Mouse (Mus musculus): ENCODE measurements at regions not wholly inside any gene's neighbourhood (a gene's known extent, or its start where the extent isn't known, plus 50 kb on each side); places are given as distances from the start of the nearest gene placed in this dataset.

DNA sequence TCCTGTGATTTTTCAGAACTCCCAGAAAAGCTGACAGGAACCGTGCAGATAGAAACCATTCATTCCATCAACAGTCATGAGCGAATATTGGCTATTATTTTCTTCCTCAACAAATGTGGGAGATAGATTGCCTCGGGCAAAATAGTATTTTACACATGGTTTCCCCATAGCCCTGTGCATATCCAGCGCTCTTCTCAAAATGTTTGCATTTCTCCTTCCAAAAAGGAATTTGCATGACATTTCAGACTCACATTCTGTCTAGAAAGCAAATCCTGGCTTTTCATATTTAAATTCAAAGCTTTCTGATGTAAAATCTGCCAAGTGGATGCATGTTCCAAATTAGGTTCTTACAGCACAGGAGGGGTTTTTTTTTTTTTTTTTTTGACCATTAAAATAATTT is 82.2 kb upstream of the Zfhx3 start:
- DNase-seq (ENCODE audit: low read depth, low spot score): no peak
- Histone ChIP-seq H3K27me3 (ENCODE audit: control insufficient read depth, insufficient read depth, low read length, poor library complexity, severe bottlenecking) (no peaks in the 10 kb centered on the region), H3K36me3 (ENCODE audit: control insufficient read depth, insufficient read depth, low read length, poor library complexity, severe bottlenecking) (no peaks in the 10 kb centered on the region)

GRCm38 (mm10) chr8:107864802-107865651 is 77.4 kb upstream of the Zfhx3 start:
- H3K36me3 ChIP-seq (ENCODE audit: control insufficient read depth, insufficient read depth, low read length, poor library complexity, severe bottlenecking): no peaks in the 10 kb centered on the region
- DNase-seq (ENCODE audit: low read depth, low spot score): no peak
- no peaks in the 10 kb centered on the region for H3K27me3 ChIP-seq (ENCODE audit: control insufficient read depth, insufficient read depth, low read length, poor library complexity, severe bottlenecking)

- Histone ChIP-seq H3K27me3 (ENCODE audit: control insufficient read depth, insufficient read depth, low read length, poor library complexity, severe bottlenecking) (no peaks in the 10 kb centered on the region), H3K36me3 (ENCODE audit: control insufficient read depth, insufficient read depth, low read length, poor library complexity, severe bottlenecking) (no peaks in the 10 kb centered on the region)
- DNase-seq (ENCODE audit: low read depth, low spot score): no peak
Measured at GRCm38 (mm10) chr8:107865744-107866143, 76.7 kb upstream of the Zfhx3 start.

GRCm38 (mm10) chr8:107871718-107872117 is 70.7 kb upstream of the Zfhx3 start:
- no peaks in the 10 kb centered on the region for H3K36me3 ChIP-seq (ENCODE audit: control insufficient read depth, insufficient read depth, low read length, poor library complexity, severe bottlenecking)
- DNase-seq (ENCODE audit: low read depth, low spot score): no peak
- H3K27me3 ChIP-seq (ENCODE audit: control insufficient read depth, insufficient read depth, low read length, poor library complexity, severe bottlenecking): no peaks in the 10 kb centered on the region

DNA sequence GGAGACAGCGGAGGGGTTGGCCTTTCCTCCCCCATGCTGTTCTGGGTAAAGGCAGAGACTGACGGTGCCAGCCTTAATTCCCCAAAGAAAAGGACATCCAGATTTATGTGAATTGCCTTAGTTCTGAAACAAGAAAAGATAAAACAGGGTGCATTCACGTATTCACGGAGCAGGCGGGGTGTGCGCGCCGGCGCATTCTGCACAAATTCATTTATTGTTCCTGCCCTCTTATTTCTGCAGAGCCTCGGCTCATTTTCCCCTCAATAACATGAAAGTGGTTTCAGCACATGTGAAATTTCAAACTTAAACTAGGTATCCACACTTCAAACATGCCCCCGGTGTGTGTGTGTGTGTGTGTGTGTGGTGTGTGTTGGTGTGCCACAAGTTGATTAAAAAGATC is 70.3 kb upstream of the Zfhx3 start:
- no peaks in the 10 kb centered on the region for H3K36me3 ChIP-seq (ENCODE audit: control insufficient read depth, insufficient read depth, low read length, poor library complexity, severe bottlenecking)
- H3K27me3 ChIP-seq (ENCODE audit: control insufficient read depth, insufficient read depth, low read length, poor library complexity, severe bottlenecking): no peaks in the 10 kb centered on the region
- no peak for DNase-seq (ENCODE audit: low read depth, low spot score)

DNA sequence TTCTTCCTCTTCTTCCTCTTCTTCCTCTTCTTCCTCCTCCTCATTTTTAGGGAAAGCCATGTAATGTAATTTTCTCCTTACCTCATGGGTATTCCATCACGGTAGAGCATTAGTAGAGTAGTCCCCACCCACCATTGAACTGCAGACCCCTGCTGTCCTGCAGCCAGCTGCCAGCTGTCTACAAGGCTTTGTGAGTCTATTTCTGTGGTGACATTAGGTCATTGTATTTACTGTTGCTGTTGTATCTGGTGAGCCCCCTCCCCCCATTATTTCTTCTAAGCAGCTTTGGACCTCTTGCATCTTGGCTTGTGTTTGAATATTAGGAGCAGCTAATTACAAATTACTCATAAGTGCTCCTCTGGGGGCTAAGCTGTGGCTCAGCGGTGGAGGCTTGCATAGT is 66.0 kb upstream of the Zfhx3 start:
- Histone ChIP-seq H3K36me3 (ENCODE audit: control insufficient read depth, insufficient read depth, low read length, poor library complexity, severe bottlenecking) (no peaks in the 10 kb centered on the region), H3K27me3 (ENCODE audit: control insufficient read depth, insufficient read depth, low read length, poor library complexity, severe bottlenecking) (no peaks in the 10 kb centered on the region)
- no peak for DNase-seq (ENCODE audit: low read depth, low spot score)

GRCm38 (mm10) chr8:107881851-107882250 is 60.6 kb upstream of the Zfhx3 start:
- H3K36me3 ChIP-seq (ENCODE audit: control insufficient read depth, insufficient read depth, low read length, poor library complexity, severe bottlenecking): no peaks in the 10 kb centered on the region
- H3K27me3 ChIP-seq (ENCODE audit: control insufficient read depth, insufficient read depth, low read length, poor library complexity, severe bottlenecking): no peaks in the 10 kb centered on the region
- peak; percentile 9 for DNase-seq (ENCODE audit: low read depth, low spot score)

- DNase-seq (ENCODE audit: low read depth, low spot score): no peak
Measured at GRCm38 (mm10) chr8:107885547-107885946, 56.9 kb upstream of the Zfhx3 start.

DNA sequence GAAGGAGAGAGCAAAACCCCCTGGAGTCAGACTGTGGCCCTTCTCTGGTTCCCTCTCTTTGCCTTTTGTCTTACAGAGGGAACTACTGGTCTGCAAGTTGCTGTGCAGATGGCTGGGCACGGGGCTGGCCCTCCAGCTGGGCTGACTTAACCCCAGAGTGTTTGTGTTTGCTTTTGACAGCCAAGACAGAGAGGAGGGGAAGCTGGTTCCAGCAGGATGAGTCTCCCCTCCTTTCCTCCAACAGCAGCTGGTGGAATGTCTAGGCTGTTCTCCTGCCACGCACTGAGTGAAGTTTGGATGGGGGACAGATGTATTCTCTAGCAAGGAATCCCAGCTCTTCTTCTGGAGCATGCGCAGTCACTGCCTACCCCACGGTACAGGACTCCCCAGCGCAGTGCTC is 56.5 kb upstream of the Zfhx3 start:
- DNase-seq (ENCODE audit: low read depth, low spot score): no peak
- Histone ChIP-seq H3K36me3 (ENCODE audit: control insufficient read depth, insufficient read depth, low read length, poor library complexity, severe bottlenecking) (no peaks in the 10 kb centered on the region), H3K27me3 (ENCODE audit: control insufficient read depth, insufficient read depth, low read length, poor library complexity, severe bottlenecking) (no peaks in the 10 kb centered on the region)

More at GRCm38 (mm10) chr8:107885547-107885946, 56.9 kb upstream of the Zfhx3 start:
- H3K36me3 ChIP-seq (ENCODE audit: control insufficient read depth, insufficient read depth, low read length, poor library complexity, severe bottlenecking): no peaks in the 10 kb centered on the region
- no peaks in the 10 kb centered on the region for H3K27me3 ChIP-seq (ENCODE audit: control insufficient read depth, insufficient read depth, low read length, poor library complexity, severe bottlenecking)

- Histone ChIP-seq H3K27me3 (ENCODE audit: control insufficient read depth, insufficient read depth, low read length, poor library complexity, severe bottlenecking) (no peaks in the 10 kb centered on the region), H3K36me3 (ENCODE audit: control insufficient read depth, insufficient read depth, low read length, poor library complexity, severe bottlenecking) (no peaks in the 10 kb centered on the region)
- DNase-seq (ENCODE audit: low read depth, low spot score): no peak
Measured at GRCm38 (mm10) chr8:107886516-107887253, 55.8 kb upstream of the Zfhx3 start.

DNA sequence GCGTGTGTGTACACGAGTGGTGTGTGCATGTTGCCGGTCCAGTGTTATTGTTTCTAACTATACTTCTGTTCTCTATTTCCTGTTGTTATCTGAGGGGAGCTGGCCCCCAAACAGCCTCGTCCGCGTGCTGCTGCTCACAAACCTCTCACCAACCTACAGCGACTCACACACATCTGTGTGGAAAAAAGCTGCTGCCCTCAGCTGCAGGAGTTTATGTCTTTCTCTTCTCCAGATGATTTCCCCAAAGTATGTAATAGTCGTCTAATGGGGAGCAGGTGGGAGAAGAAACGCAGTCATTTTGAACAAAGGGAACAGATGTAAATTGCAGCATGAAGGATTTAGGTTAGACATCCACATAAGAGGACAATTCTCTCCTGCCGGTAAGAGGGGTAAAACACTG is 55.1 kb upstream of the Zfhx3 start:
- Histone ChIP-seq H3K27me3 (ENCODE audit: control insufficient read depth, insufficient read depth, low read length, poor library complexity, severe bottlenecking) (no peaks in the 10 kb centered on the region), H3K36me3 (ENCODE audit: control insufficient read depth, insufficient read depth, low read length, poor library complexity, severe bottlenecking) (no peaks in the 10 kb centered on the region)
- no peak for DNase-seq (ENCODE audit: low read depth, low spot score)

DNA sequence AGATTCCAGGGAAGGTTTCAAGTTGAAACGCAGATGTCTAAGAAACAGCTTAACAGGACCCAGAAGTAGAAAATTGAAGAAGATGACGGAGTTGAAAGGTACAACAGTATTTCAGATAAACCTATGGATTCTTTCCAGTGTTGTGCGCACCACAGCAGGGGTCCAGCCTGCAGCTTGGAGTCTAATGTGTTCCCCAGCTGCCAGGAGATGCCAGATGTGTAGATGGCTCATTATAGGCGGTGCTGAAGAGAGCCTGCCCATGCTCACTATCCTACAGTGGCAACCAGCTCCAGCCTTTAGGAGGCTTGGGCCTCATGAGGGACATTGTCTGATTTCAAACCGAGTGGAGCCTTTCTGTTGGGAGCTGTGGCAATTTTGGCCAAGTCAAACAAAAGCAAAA is 51.5 kb upstream of the Zfhx3 start:
- Histone ChIP-seq H3K36me3 (ENCODE audit: control insufficient read depth, insufficient read depth, low read length, poor library complexity, severe bottlenecking) (no peaks in the 10 kb centered on the region), H3K27me3 (ENCODE audit: control insufficient read depth, insufficient read depth, low read length, poor library complexity, severe bottlenecking) (no peaks in the 10 kb centered on the region)
- no peak for DNase-seq (ENCODE audit: low read depth, low spot score)
